Mouse (Mus musculus) T-cell, adult 2 months (primary cell): ENCODE measurements around the gene Ccdc102a.

Source experiments
- DNase-seq: peaks from one replicate; pipeline ENCODE4 v3.0.0; 2022; ENCODE audit warnings: low spot score

Ccdc102a gene

DNA sequence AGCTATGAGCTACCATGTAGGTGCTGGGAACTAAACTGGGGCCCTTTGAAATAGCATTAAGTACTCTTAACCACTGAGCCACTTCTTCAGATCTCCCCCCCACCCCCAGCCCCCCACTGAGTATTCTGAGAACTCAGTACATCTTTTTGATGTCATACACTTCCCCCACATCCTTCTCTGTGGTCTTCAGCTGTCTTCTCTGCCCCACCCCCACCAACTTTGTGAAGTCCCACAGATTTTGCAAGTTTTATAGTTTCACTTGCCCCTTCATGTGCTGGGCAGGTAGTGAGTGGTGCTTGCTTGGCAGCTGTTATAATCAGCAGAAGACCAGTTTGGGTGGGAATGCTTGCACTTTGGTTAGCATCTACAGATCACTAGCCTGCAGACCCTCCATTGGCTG, 1.4 kb upstream of the Ccdc102a start:
- peak; percentile 68 for DNase-seq

DNA sequence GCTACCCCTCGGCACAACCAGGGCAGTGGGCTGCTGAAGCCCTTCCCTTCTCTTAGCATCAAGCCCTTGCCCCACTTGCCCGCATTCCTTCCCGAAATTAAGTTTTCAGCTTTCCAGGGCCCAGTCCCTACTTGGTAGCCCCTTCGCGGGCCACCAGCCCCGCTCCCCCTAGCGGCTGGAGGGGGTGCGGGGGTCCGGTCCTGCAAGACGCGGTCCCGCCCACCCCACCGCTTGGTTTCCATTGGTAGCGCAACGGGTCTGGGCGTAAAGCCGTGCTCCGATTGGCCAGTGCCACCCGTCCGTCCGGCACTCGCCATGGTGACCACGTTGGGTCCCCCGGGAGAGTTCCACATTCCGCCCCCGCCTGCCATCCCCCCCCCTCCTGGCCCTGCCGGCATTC, 546 bp downstream of the Ccdc102a start:
- peak; percentile 79 for DNase-seq

DNA sequence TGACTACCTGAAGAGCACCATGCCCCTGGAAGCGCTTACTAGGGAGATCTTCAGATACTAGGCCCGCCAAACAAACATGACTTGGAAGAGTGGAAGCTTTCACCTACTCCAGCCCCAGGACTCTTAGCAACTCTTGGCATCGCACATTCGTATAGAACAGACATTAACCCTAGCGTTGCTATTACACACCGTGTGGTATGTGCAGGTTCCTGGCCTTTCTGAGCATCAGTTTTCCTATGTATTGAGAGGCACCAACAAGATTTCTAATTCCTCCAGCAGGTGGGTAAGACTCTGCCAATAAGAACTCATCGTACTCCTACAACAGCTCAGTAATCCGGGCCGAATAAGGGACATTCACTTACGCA, 956 bp downstream of the Ccdc102a start:
- DNase-seq: no peak

- DNase-seq: no peak
These were observed 1.5 kb downstream of the Ccdc102a start for GRCm38 (mm10) chr8:94916311-94916959.

DNA sequence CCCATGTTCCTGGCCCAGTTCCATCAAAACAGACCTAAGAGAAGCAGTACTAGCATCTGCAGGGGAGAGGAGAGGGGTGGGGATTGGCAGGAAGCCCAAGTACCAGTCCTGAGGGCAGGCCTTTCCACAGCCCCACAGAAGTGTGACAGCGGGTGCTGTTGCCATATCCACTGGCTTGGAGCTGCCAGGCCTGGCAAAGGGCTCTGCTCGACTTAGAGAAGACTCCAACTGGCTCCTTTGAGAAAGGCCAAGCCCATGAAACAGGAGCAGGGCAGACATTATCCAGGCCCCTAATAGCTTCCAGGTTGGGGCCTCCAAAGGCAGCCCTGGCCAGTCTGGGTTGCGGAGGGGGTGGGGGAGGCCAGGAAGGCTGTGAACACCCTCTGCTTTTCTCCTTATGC, 3.2 kb downstream of the Ccdc102a start:
- DNase-seq: no peak

GRCm38 (mm10) chr8:94914256-94914655, 3.6 kb downstream of the Ccdc102a start:
- DNase-seq: no peak

- DNase-seq: peak; percentile 18
These were observed 4.7 kb downstream of the Ccdc102a start for GRCm38 (mm10) chr8:94913061-94913660.

DNA sequence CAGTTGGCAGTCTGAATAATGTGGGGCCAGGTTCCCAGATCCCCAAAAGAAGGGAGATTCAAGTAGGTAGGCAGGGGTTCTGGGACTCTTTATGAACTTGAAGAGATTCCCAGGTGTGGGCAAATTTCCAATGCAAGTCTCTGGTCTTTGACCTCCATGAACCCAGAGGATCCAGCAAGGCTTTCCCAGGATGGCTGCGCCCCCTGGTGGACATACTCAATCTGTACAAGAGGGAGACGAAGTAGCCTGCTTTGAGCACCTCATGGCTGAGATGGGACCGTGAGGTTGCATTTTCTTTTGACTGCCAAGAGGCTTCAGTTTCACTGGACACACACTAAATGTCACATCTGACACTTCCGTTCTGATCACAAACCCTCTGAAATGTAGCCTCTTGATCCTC, 9.1 kb downstream of the Ccdc102a start:
- peak; percentile 63 for DNase-seq

- DNase-seq: no peak
These were observed 10.2 kb downstream of the Ccdc102a start for GRCm38 (mm10) chr8:94907591-94908300.

GRCm38 (mm10) chr8:94904450-94905175, 13.3 kb downstream of the Ccdc102a start:
- DNase-seq: no peak

DNA sequence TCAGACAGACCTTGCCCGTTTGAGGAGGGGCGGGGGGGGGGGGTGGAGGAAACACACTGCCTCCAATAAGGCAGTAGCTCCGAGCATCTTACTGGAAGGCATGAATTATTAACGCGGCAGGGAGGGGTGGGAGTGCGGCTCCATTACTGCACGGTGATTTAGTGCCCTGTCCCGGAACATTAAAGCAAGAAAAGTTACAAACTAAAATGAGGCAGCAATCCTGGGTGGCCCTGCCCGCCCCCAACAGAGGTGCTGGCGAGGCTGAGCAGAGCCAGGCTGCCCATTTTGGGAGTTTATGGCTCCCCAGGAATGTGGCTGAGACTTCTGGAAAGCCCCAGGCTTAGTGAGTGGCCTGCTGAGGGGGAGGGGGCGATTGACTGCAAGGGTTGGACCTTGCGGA, 14.2 kb downstream of the Ccdc102a start:
- no peak for DNase-seq

GRCm38 (mm10) chr8:94901031-94901430, 16.9 kb downstream of the Ccdc102a start:
- no peak for DNase-seq

GRCm38 (mm10) chr8:94900617-94901016, 17.3 kb downstream of the Ccdc102a start:
- no peak for DNase-seq

GRCm38 (mm10) chr8:94899262-94899661, 18.6 kb downstream of the Ccdc102a start:
- no peak for DNase-seq

DNA sequence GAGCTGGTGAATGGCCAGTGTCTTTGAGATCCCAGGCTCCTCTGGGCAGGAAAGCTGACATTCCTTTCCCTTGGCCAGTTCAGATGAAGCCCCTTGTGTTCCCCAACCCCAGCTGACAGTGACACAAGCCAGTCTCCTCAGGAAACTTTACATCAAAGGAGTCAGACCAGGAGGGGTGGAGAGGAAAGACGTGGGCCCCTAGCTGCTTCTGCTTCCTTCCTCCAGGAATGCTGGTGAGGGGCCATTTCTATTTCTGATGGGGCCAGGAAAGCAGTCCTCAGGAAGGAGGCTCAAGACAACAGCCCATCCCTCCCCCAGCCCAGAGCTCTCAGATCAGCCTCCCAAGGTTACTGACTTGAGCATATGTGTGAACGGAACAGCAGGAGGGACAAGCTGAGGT, 25.0 kb downstream of the Ccdc102a start:
- DNase-seq: no peak

GRCm38 (mm10) chr8:94888383-94889036, 29.4 kb downstream of the Ccdc102a start:
- DNase-seq: no peak

DNA sequence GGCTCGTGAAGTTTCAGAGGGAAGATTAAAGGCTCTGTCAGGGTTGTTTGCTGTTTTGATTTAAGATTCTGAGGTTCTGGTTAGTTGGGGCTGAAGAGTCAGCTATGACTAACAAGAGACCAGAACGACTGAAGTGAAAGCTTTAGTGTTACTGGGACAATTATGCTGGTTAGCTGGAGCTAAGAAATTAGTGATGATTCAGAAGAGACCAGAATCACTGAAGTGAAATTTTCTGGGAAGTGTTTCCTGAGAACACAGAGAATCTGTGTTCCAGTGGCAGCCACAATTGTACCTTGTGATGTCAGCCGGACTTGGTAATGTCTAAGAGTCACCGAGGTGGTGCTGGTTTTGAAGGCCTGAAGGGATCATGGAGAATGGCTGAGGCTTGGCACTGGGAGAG, 37.2 kb downstream of the Ccdc102a start:
- DNase-seq: no peak

GRCm38 (mm10) chr8:94876820-94877219, 41.1 kb downstream of the Ccdc102a start:
- no peak for DNase-seq

DNA sequence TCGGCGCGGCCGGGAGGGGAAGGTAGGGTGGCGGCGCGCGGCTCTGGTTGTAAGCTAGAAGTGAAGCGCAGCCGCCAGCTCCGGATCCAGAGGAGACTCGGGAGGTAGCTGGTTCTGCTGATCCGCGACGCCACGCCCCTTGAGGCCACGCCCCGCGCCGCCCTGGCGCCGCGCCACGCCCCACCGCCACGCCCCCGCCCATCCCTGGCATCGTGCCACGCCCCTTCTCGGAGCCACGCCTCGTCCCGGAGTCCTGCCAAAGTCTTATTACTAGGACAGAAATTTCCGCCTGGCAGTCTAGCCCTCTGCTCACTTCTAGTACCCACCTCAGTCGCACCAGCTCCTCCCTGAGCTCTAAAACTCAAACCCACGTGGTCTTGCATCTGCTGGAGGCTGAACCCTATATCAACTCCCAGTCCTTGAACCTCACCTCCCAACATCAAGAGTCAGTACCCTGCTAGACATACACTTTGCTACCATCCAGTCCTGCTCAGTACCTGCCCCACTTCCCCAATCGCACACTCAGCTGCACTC, 41.6 kb downstream of the Ccdc102a start, which contains the start of gene Dok4:
Gene Dok4, minus strand, starts transcription at position 134 of the 534 bp plus-strand sequence.
- peak; percentile 65 for DNase-seq

DNA sequence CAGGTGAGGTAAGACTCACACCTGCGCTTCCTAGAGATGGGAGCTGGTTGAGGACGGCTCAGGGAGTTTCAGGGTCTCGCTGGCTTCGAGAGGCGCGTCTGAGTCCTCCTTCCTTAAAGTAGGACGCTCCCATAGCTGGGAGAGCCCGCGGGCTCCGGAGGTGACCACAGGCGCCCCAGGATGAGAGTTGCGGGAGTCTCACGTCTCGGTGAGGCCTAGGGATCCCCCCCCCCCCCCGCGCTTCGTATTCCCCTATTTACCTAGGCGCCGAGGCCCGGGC, 42.1 kb downstream of the Ccdc102a start:
- no peak for DNase-seq

DNA sequence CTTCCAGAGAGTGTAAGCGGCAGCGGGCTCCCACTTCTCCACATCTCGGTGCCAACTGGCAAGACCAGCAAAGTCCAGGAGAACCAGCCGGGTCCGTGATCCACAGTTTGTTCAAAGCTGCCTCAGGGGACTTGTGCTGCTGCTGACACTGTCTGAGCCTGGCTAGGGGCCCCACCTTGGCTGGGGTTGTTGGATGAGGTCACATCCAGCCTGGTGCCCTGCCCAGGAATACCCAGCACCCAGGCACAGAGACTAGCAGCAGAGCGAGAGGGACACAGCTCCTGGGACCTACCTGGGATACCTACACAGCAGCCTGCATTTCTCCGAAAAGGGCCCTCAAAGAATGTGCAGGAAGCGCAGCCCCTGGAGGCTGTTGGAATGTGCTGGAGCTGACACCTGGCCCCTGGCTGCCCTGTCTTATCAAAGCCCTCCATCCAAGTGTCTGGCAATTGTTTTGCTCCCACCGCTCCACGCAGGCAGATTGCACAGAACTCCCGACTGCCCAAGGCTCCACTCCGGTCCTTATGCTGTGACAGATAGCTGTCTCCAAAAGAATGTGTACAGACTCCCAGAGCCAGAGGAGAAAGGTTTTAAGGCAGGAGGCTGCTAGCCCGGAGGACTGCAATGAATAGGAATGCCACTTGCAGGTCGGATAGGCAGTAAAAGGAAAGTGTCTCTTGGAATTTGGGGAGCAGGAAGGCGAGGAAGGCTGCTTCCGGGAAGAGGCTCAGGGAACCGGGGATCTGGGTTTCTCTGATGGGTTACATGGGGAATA, 42.6 kb downstream of the Ccdc102a start:
- no peak for DNase-seq
